9 mouse cellular contexts compared by ENCODE assay signal in the genomic region with DNA sequence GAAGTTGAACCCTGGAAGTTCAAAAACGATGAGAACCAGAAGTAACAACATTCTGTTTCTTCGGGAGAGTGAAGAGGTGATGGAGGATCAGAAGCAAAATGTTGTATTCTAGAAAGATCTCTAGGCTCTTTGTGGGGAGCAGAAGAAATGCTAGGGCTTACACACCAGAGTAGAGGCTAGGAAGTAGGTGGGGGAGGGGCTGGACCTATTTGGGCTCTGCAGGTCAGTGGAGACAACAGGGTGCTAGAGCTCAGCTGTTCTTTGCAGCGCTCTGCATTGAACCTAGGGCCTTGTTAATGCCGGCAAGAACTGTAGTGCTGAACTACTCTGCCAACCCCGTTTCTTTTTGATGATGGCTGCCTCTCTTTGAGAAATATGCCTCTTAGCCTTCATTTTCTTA. TPM values are rescaled to one million over a fixed set of nuclear protein-coding genes. Genes with fewer than 3 reads are reported as not detected.
DNase-seq lines count a peak whose midpoint lies in the region; ATAC-seq and TF ChIP-seq lines count a peak whose summit lies in the region.
"Had no signal": no experiment of that assay in that cellular context is flagged by ENCODE, and none has a peak within 500 bp of the region (broad histone marks: within the 10 kb centered on the region; RNA-seq: fewer than 3 reads in every experiment).

No protein-coding gene starts in this region.

- peak overlapping the region; percentile 87 for H3K27ac ChIP-seq in layer of hippocampus, adult 2 months
- H3K27ac ChIP-seq in hindbrain, embryonic 15.5 days (replicated peaks), result peak overlapping the region; percentile 94; the same call in 1 of the 2 replicates
- H3K27ac ChIP-seq in neural tube, embryonic 13.5 days (replicated peaks), result peak overlapping the region; percentile 93; the same call in 1 of the 2 replicates
- H3K27ac ChIP-seq: liver, embryonic 14.5 days had no signal

- no peak for TF ChIP-seq CTCF in layer of hippocampus, adult 2 months (conservative IDR thresholded peaks at IDR 0.05)

- peak overlapping the region; percentile 67 for H3K9ac ChIP-seq in hindbrain, embryonic 15.5 days
- H3K9ac ChIP-seq in neural tube, embryonic 13.5 days, result peak overlapping the region; percentile 85

- no peaks in the 10 kb centered on the region for H3K9me3 ChIP-seq in hindbrain, embryonic 15.5 days
- no peaks in the 10 kb centered on the region for H3K9me3 ChIP-seq in neural tube, embryonic 13.5 days

- H3K27me3 ChIP-seq in hindbrain, embryonic 15.5 days, result no peaks in the 10 kb centered on the region
- no peaks in the 10 kb centered on the region for H3K27me3 ChIP-seq in neural tube, embryonic 13.5 days

- intact Hi-C loops in gastrocnemius, postnatal 14 days (cut with DNase I; ENCODE audit: low total_unique reads), result no loop called here

- WGBS in hindbrain, embryonic 15.5 days, result 42% methylated on average over 5 of the region's 5 CpGs
- 42% methylated on average over 5 of the region's 5 CpGs for WGBS in neural tube, embryonic 13.5 days

- DNase-seq in layer of hippocampus, adult 2 months (ENCODE audit: low spot score in 2 of 2), result no peak
- no peak for DNase-seq in layer of hippocampus, postnatal 10 days (ENCODE audit: low spot score in 2 of 2)
- DNase-seq in cerebellum, postnatal 10 days, result peak; percentile 42 to 51
- no peak for DNase-seq in right cerebral cortex, postnatal 14 days
- DNase-seq in MN1 (ENCODE audit: low spot score), result no peak
- DNase-seq in gastrocnemius, postnatal 14 days, result no peak

- no peaks in the 10 kb centered on the region for H3K36me3 ChIP-seq in hindbrain, embryonic 15.5 days
- H3K36me3 ChIP-seq in neural tube, embryonic 13.5 days, result no peaks in the 10 kb centered on the region

- H3K4me2 ChIP-seq in hindbrain, embryonic 15.5 days, result peak overlapping the region; percentile 62
- H3K4me2 ChIP-seq in neural tube, embryonic 13.5 days, result peak overlapping the region; percentile 71

- no peak for ATAC-seq in hindbrain, embryonic 15.5 days (ENCODE audit: low FRiP score, low read depth)
- ATAC-seq in neural tube, embryonic 13.5 days (ENCODE audit: low read depth), result no peak

- peaks cover 33% of the 10 kb centered on the region for H3K4me1 ChIP-seq in hindbrain, embryonic 15.5 days (replicated peaks)
- peaks cover 28% of the 10 kb centered on the region for H3K4me1 ChIP-seq in neural tube, embryonic 13.5 days (replicated peaks)

- H3K4me3 ChIP-seq in layer of hippocampus, adult 2 months, result peak overlapping the region; percentile 86
- H3K4me3 ChIP-seq in hindbrain, embryonic 15.5 days, result peak overlapping the region; percentile 75
- H3K4me3 ChIP-seq in neural tube, embryonic 13.5 days, result peak overlapping the region; percentile 72

RNA-seq across cellular contexts. Expression of a gene that starts 0.5 kb away (rescaled TPM):
- total RNA-seq in layer of hippocampus, adult 2 months (2021), result 1 to 10 TPM; 1.2 to 1.9 TPM
- 1 to 10 TPM; 2.0 to 2.1 TPM for total RNA-seq in layer of hippocampus, postnatal 10 days (2021)
- polyA plus RNA-seq in hindbrain, embryonic 15.5 days (2015; fragmentation: Nextera tagmentation; extraction: Ambion mirVana), result 0.55 and 0.86 TPM in 2 replicates
- 0.52 and 0.54 TPM in 2 replicates for polyA plus RNA-seq in neural tube, embryonic 13.5 days (2015; fragmentation: Nextera tagmentation; extraction: Ambion mirVana)
- total RNA-seq in gastrocnemius, postnatal 14 days (2021), result not detected

RNA-seq across cellular contexts. Expression of a gene that starts 1.3 kb away (rescaled TPM):
- 100 to 1,000 TPM; 114 to 119 TPM for total RNA-seq in layer of hippocampus, adult 2 months (2021)
- 100 to 1,000 TPM in 1 of 2 experiments, 10 to 100 TPM in 1; 85.8 to 105 TPM for total RNA-seq in layer of hippocampus, postnatal 10 days (2021)
- 108 and 114 TPM in 2 replicates for polyA plus RNA-seq in hindbrain, embryonic 15.5 days (2015; fragmentation: Nextera tagmentation; extraction: Ambion mirVana)
- polyA plus RNA-seq in neural tube, embryonic 13.5 days (2015; fragmentation: Nextera tagmentation; extraction: Ambion mirVana), result 90.1 and 101 TPM in 2 replicates
- total RNA-seq in gastrocnemius, postnatal 14 days (2021), result 10 to 100 TPM; 18.4 to 20.8 TPM

RNA-seq across cellular contexts. Expression of a gene that starts 44.5 kb away (rescaled TPM):
- total RNA-seq in layer of hippocampus, adult 2 months (2021), result 10 to 100 TPM; 73.7 to 77.4 TPM
- total RNA-seq in layer of hippocampus, postnatal 10 days (2021), result 100 to 1,000 TPM in 1 of 2 experiments, 10 to 100 TPM in 1; 96.8 to 100 TPM
- polyA plus RNA-seq in hindbrain, embryonic 15.5 days (2015; fragmentation: Nextera tagmentation; extraction: Ambion mirVana), result 203 and 209 TPM in 2 replicates
- polyA plus RNA-seq in neural tube, embryonic 13.5 days (2015; fragmentation: Nextera tagmentation; extraction: Ambion mirVana), result 168 and 181 TPM in 2 replicates
- total RNA-seq in gastrocnemius, postnatal 14 days (2021), result 10 to 100 TPM; 34.4 to 37.2 TPM

Comparison
In these comparisons a context has a peak if more than half of its experiments do, and no peak if none do; other contexts are left out.
1. DNase-seq: peak in cerebellum, postnatal 10 days (2 of 2); none in layer of hippocampus, adult 2 months (0 of 2), layer of hippocampus, postnatal 10 days (0 of 2), right cerebral cortex, postnatal 14 days (single experiment), MN1 (single experiment) and gastrocnemius, postnatal 14 days (single experiment).
2. Peak in every context shown above with its lines, with median percentiles within 50 percentile points of each other: H3K27ac ChIP-seq and H3K4me3 ChIP-seq.